Mouse (Mus musculus) embryonic fibroblast, embryonic 13.5 days (primary cell): ENCODE measurements around the gene Gpatch1.

Experiments
- CTCF ChIP-seq: IDR thresholded peaks from 2 replicates; pipeline ENCODE4 v1.5.1; 2011; ENCODE audit warnings: mild to moderate bottlenecking, control low read depth, low read length, moderate library complexity, borderline replicate concordance; ENCODE audit not compliant: insufficient read depth
- POLR2A ChIP-seq: IDR thresholded peaks from 2 replicates; pipeline ENCODE4 v1.6.1; 2011; ENCODE audit warnings: low read depth, mild to moderate bottlenecking, control low read depth, low read length, moderate library complexity

- TF ChIP-seq CTCF (no peak), POLR2A (no peak)
Measured at GRCm38 (mm10) chr7:35235308-35235707, 82.9 kb downstream of the Gpatch1 start.
